Mouse (Mus musculus) yolk sac, embryonic 10.5 days (tissue): Measurements from ENCODE around the gene Olfr769.
"Not testable (repeated sequence)": the region's sequence is repeated elsewhere in the genome, so short reads cannot be mapped to it uniquely, and the experiment has no call there.

Experiments used
- DNase-seq: peaks from one replicate; pipeline ENCODE4 v3.0.0-alpha.2; 2017; ENCODE audit warnings: low spot score

The Olfr769 gene

GRCm38 (mm10) chr10:129117761-129118160 lies at the start of gene Olfr769:
Gene Olfr769, minus strand, starts transcription at chr10:129117861.
- no peak for DNase-seq

DNA sequence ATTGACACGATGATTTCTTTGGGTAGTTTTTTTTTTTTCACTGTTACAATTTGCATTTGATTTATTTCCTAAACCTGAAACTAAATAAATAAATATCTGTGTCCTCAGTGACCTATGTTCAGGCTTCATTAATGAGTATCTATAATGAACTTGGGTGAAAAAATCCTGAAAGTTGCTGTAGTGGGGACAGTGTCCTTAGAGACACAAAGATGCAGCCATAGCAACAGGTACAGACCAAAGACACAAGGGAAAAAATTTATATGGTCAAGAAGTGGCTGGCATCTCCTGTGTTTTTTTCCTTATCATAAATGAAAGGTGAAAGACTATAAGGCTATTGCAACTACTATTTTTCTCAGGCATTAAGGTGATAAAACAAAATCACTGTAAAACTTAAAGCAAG lies 47.0 kb upstream of the Olfr769 start, which contains the start of gene Olfr771:
Gene Olfr771, minus strand, starts transcription at position 101 of the 400 bp plus-strand sequence.
- DNase-seq = no peak

DNA sequence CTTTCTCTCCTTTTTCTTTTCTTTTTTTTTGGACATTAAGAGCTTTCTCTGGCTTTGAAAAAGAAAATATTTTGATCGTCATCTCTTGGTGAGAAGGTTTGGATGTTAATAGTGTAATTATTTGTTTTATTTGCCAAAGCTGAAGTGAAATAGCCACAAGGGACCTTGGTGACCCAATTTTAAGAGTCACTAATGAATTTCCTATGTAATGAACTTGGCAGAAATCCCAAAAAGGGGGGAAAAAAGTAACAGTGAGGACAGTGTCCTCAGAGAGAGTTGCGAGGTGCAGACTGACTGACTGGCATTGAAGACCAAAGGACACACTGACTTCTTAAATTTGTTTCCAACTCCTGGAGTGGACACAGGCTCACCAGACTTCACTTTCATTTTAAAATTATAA lies 21.2 kb upstream of the Olfr769 start, which contains the start of gene Olfr770:
Gene Olfr770, minus strand, starts transcription at position 101 of the 400 bp plus-strand sequence.
- no peak for DNase-seq

- no peak for DNase-seq
Measured at GRCm38 (mm10) chr10:129115146-129115545, 2.5 kb downstream of the Olfr769 start.

GRCm38 (mm10) chr10:129101231-129101630 lies 16.4 kb downstream of the Olfr769 start:
- DNase-seq = no peak

GRCm38 (mm10) chr10:129099275-129099674 lies 18.4 kb downstream of the Olfr769 start, which contains the start of gene Olfr768:
Gene Olfr768, minus strand, starts transcription at chr10:129099375.
- no peak for DNase-seq

- not testable (repeated sequence) for DNase-seq
Measured at GRCm38 (mm10) chr10:129082810-129083209, 34.9 kb downstream of the Olfr769 start, which contains the start of gene Olfr767. Gene Olfr767, minus strand, starts transcription at chr10:129082910.

- no peak for DNase-seq
Measured at GRCm38 (mm10) chr10:129068877-129069276, 48.8 kb downstream of the Olfr769 start, which contains the start of gene Olfr766-ps1. Gene Olfr766-ps1, minus strand, starts transcription at chr10:129068977.
